Mouse (Mus musculus) midbrain, embryonic 16.5 days (tissue): ENCODE data around the gene Gprin2. TPM values are rescaled to one million over a fixed set of nuclear protein-coding genes. Genes with fewer than 3 reads are reported as not detected.

Experiments used
- ATAC-seq: fragments of 200-750 bp; cut with Nextera tagmentation; 2 replicates; pipeline ENCODE4 v1.8.0; 2017; ENCODE audit warnings: moderate TSS enrichment
- H3K27ac ChIP-seq: fragments of 300-500 bp; sonication (generic); 2 replicates; pipeline ENCODE4 v1.5.1; 2014; ENCODE audit warnings: mild to moderate bottlenecking, low read length, mixed read lengths
- H3K27me3 ChIP-seq: fragments of 300-500 bp; sonication (generic); 2 replicates; pipeline ENCODE4 v1.6.1; 2014; ENCODE audit warnings: low read depth, low read length, mixed read lengths; ENCODE audit not compliant: control insufficient read depth, insufficient read depth
- H3K36me3 ChIP-seq: fragments of 300-500 bp; sonication (generic); 2 replicates; pipeline ENCODE4 v1.6.1; 2014; ENCODE audit warnings: mild to moderate bottlenecking, low read length, moderate library complexity, mixed read lengths; ENCODE audit not compliant: control insufficient read depth, insufficient read depth
- H3K4me1 ChIP-seq: fragments of 300-500 bp; sonication (generic); 2 replicates; pipeline ENCODE4 v1.6.1; 2014; ENCODE audit warnings: mild to moderate bottlenecking, low read length, mixed read lengths; ENCODE audit not compliant: control insufficient read depth, insufficient read depth
- H3K4me2 ChIP-seq: fragments of 300-500 bp; sonication (generic); 2 replicates; pipeline ENCODE4 v1.6.1; 2014; ENCODE audit warnings: mild to moderate bottlenecking, low read length, mixed read lengths
- H3K4me3 ChIP-seq: fragments of 300-500 bp; sonication (generic); 2 replicates; pipeline ENCODE4 v1.5.1; 2014; ENCODE audit warnings: low read depth, mild to moderate bottlenecking, low read length, moderate library complexity, mixed read lengths
- H3K9ac ChIP-seq: fragments of 300-500 bp; sonication (generic); 2 replicates; pipeline ENCODE4 v1.6.1; 2014; ENCODE audit warnings: low read depth, low read length, mixed read lengths
- H3K9me3 ChIP-seq: fragments of 300-500 bp; sonication (generic); replicated peaks from 2 replicates; pipeline ENCODE4 v1.6.1; 2014; ENCODE audit warnings: mild to moderate bottlenecking, low read length, mixed read lengths; ENCODE audit not compliant: control insufficient read depth, poor library complexity, severe bottlenecking
- WGBS: fragments of 180-500 bp; shearing (Covaris S2); extraction: QIAGEN DNeasy Blood & Tissue Kit; methylation state at CpG from one replicate; pipeline ENCODE4 v1.1.7; 2014; 5-methylcytosine and 5-hydroxymethylcytosine counted together
- polyA plus RNA-seq: library from polyadenylated mRNA; unstranded; fragments of >200 nt; fragmentation: Nextera tagmentation; extraction: Ambion mirVana; gene quantifications from 2 replicates; pipeline ENCODE4 v1.2.1, GENCODE M21; 2015

The Gprin2 gene
- polyA plus RNA-seq, 1 experiment from 2014 or later = 8.7 TPM

GRCm38 (mm10) chr14:34188629-34189028 lies 12.8 kb downstream of the Gprin2 start:
- ATAC-seq = no peak
- no peaks in the 10 kb centered on the region for H3K9me3 ChIP-seq
- H3K4me3 ChIP-seq = no peak overlapping the region
- 62% methylated on average over 5 of the region's 5 CpGs for WGBS
- H3K4me1 ChIP-seq = no peaks in the 10 kb centered on the region
- no peak overlapping the region for H3K27ac ChIP-seq
- peaks cover 6% of the 10 kb centered on the region; the same call in 1 of the 2 replicates for H3K36me3 ChIP-seq
- no peaks in the 10 kb centered on the region for H3K27me3 ChIP-seq
- no peak overlapping the region for H3K9ac ChIP-seq
- H3K4me2 ChIP-seq = no peak overlapping the region

DNA sequence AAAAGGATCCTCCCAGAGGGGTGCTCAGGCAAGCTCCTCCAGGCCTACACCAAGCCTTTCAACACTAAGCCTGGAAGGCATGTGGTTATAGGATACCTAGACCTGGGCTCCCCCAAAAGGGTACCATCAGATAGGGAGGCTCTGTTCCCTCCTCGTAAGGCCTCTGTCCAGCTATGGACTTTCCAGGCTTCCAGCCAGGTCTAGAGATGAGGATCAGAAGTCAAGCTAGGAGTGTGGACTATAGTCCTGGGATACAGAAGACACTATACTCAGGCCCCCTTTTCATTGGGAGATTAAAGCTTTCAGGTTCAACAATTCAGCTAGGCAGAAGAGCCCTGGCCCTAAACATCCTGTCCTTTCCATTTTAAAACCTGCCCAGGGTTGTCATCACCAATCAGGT lies 18.4 kb downstream of the Gprin2 start:
- WGBS = 84% methylated on average over 1 of the region's 1 CpGs
- peaks cover 4% of the 10 kb centered on the region; the same call in 1 of the 2 replicates for H3K9me3 ChIP-seq
- no peaks in the 10 kb centered on the region for H3K27me3 ChIP-seq
- no peak overlapping the region for H3K4me2 ChIP-seq
- H3K4me1 ChIP-seq = no peaks in the 10 kb centered on the region
- H3K27ac ChIP-seq = no peak overlapping the region
- ATAC-seq = no peak
- H3K4me3 ChIP-seq = no peak overlapping the region
- H3K9ac ChIP-seq = no peak overlapping the region
- no peaks in the 10 kb centered on the region; the same call in 1 of the 2 replicates for H3K36me3 ChIP-seq

DNA sequence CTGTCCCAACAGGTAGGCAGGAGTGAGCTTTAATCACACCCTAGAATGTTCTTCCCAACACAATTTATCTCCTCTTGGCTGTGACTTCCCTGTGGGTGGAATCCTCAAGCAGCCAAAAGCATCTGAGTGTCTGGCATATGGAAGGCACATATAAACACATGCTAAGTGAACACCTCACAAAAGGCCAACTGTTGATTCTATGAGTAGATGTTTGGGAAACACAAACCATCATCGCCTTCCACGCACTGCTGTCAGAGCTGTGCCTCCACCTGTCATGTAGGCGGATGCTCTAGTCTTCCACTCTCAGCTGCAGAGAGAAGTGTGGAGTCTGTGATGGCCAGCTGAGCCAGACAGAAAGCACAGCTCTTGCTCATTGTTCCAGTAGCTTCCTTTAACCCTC lies 22.1 kb downstream of the Gprin2 start:
- no peak overlapping the region for H3K4me3 ChIP-seq
- no peak overlapping the region for H3K27ac ChIP-seq
- H3K4me2 ChIP-seq = no peak overlapping the region
- no peaks in the 10 kb centered on the region; the same call in 1 of the 2 replicates for H3K36me3 ChIP-seq
- no peaks in the 10 kb centered on the region for H3K4me1 ChIP-seq
- H3K9ac ChIP-seq = no peak overlapping the region
- H3K27me3 ChIP-seq = no peaks in the 10 kb centered on the region
- WGBS = 89% methylated on average over 3 of the region's 3 CpGs
- no peak for ATAC-seq
- H3K9me3 ChIP-seq = peaks cover 4% of the 10 kb centered on the region; the same call in 1 of the 2 replicates

DNA sequence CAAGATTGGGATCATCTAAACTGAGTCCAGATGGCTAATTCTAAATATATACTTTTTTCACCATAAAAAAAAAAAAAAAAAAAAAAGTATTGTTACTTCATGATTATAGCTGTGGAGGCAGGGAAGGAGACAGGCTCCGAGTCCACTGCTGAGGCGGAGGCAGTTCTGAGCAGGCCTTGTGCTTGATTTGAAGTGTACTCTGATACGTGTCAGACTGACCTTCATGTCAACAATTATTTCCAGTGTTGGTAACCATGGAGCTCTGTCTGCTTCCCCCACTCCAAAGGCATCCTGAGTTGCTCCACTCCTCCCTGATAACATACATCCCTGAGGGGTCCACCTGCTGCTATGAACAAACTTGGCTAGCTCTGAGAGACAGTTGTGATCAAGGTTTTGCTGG lies 30.3 kb downstream of the Gprin2 start:
- Histone ChIP-seq H3K4me3 (no peak overlapping the region), H3K36me3 (no peaks in the 10 kb centered on the region), H3K27ac (no peak overlapping the region), H3K4me2 (no peak overlapping the region), H3K9ac (no peak overlapping the region), H3K4me1 (no peaks in the 10 kb centered on the region), H3K27me3 (no peaks in the 10 kb centered on the region), H3K9me3 (no peaks in the 10 kb centered on the region)
- no peak for ATAC-seq
- 86% methylated on average over 3 of the region's 3 CpGs for WGBS

- no peak overlapping the region for H3K4me3 ChIP-seq
- no peak overlapping the region for H3K4me2 ChIP-seq
- 0 out of 2 replicates have a peak, but pooled peaks have one; percentile 5 for ATAC-seq
- H3K9me3 ChIP-seq = no peaks in the 10 kb centered on the region
- 38% methylated on average over 12 of the region's 12 CpGs for WGBS
- no peak overlapping the region for H3K9ac ChIP-seq
- no peak overlapping the region for H3K27ac ChIP-seq
- no peaks in the 10 kb centered on the region for H3K4me1 ChIP-seq
- H3K27me3 ChIP-seq = no peaks in the 10 kb centered on the region
- H3K36me3 ChIP-seq = no peaks in the 10 kb centered on the region
These were observed 45.7 kb downstream of the Gprin2 start for GRCm38 (mm10) chr14:34155752-34156151.

DNA sequence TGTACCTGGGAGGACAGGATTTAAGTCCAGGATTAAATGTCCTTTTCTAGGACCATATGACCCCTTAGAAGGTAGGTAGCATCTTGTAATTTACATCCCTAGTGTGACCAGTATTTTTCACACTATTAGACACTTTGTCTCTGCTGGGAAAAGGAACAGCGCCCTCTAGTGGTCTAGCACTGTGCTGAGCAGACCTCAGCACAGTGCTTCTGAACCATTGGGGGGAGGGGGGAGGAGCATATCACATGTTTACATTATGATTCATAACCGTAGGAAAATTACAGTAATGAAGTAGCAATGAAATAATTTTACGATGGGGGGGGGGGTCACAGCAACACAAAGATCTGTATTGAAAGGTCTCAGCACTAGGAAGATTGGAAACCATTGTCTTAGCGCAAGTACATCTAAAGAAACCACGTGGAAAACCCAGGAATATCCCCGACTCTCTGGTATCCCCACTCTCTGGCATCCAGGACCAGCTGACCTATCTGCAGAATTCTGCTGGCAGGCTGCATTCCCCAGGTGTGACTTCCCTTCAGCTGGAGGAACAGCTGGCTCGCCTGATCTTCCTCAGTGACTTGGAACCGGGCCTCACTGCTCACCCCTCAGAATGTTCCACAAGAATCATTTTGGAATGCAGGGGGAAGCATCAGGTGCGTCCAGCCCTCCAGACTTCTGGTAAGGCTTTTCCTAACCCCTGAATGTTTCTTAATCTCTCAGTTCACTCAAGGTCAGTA lies 46.7 kb downstream of the Gprin2 start:
- Histone ChIP-seq H3K4me3 (no peak overlapping the region), H3K4me1 (no peaks in the 10 kb centered on the region), H3K9ac (no peak overlapping the region), H3K9me3 (no peaks in the 10 kb centered on the region), H3K36me3 (no peaks in the 10 kb centered on the region), H3K27ac (no peak overlapping the region), H3K27me3 (no peaks in the 10 kb centered on the region), H3K4me2 (no peak overlapping the region)
- ATAC-seq = peak; percentile 84
- 63% methylated on average over 9 of the region's 9 CpGs for WGBS

DNA sequence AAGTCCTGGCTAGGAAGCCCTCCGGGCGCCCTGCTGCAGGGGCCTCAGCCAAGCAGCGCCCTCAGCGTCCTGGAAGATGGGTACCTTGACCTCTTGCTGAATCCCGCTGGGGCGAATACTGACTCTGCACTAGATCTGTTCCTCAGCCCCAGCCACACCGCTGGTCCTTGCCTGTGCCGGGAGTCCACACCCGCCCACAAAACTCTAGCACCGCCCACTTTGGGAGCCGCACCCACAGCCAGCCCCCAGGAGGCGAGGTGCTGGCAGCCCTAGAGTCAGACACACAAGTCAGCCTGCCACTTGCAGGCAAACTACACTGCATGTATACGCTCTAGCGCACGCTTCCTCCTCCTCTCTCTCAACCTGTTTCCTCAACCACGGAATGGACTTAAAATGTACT lies 49.1 kb downstream of the Gprin2 start, which contains the start of gene Npy4r:
Gene Npy4r, minus strand, starts transcription at position 148 of the 400 bp plus-strand sequence.
- no peak within 1 kb of the TSS for H3K9ac ChIP-seq
- no peak within 1 kb of the TSS for H3K4me3 ChIP-seq
- no peak for ATAC-seq
- H3K9me3 ChIP-seq = no peaks in the 10 kb centered on the region
- 16% methylated on average over 16 of the region's 16 CpGs for WGBS
- 0 out of 2 replicates have a peak within 1 kb of the TSS, but pooled peaks have one; percentile 17 for H3K4me2 ChIP-seq
- no peaks in the 10 kb centered on the region for H3K36me3 ChIP-seq
- no peaks in the 10 kb centered on the region for H3K27me3 ChIP-seq
- no peak within 1 kb of the TSS for H3K27ac ChIP-seq
- no peaks in the 10 kb centered on the region for H3K4me1 ChIP-seq

- no peak overlapping the region for H3K27ac ChIP-seq
- no peak for ATAC-seq
- no peaks in the 10 kb centered on the region for H3K36me3 ChIP-seq
- H3K9ac ChIP-seq = no peak overlapping the region
- no peaks in the 10 kb centered on the region for H3K4me1 ChIP-seq
- H3K4me3 ChIP-seq = no peak overlapping the region
- no peak overlapping the region for H3K4me2 ChIP-seq
- H3K9me3 ChIP-seq = no peaks in the 10 kb centered on the region
- H3K27me3 ChIP-seq = no peaks in the 10 kb centered on the region
- WGBS = 93% methylated on average over 10 of the region's 10 CpGs
These were observed 58.5 kb downstream of the Gprin2 start for GRCm38 (mm10) chr14:34142915-34143314.

DNA sequence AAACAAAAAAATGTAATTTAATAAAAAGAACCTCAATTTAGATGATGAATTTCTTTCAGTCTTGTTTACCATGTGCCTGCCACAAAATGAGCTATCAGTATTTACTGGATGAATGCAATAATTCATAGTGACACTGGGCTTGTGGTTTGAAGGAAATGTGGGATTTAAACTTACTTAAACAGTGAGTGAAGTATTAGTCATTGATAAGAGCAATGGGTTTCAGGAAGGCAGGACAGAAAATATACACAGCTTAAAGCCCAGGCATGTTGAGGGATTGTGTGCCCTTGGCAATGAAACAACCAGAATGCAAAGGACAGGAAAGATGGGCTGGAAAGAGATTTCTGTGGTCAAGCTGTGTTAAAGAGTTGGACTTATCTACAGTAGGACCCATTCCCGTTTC lies 59.1 kb downstream of the Gprin2 start:
- Histone ChIP-seq H3K4me2 (no peak overlapping the region), H3K36me3 (no peaks in the 10 kb centered on the region), H3K9ac (no peak overlapping the region), H3K9me3 (no peaks in the 10 kb centered on the region), H3K4me3 (no peak overlapping the region), H3K27me3 (no peaks in the 10 kb centered on the region), H3K4me1 (no peaks in the 10 kb centered on the region), H3K27ac (no peak overlapping the region)
- 76% methylated on average over 1 of the region's 1 CpGs for WGBS
- no peak for ATAC-seq
